ENCODE assay signal across 8 mouse cellular contexts in genomic region chr8:123374239-123374578, GRCm38 (mm10). TPM values are rescaled to one million over a fixed set of nuclear protein-coding genes. Genes with fewer than 3 reads are reported as not detected.
DNase-seq lines count a peak whose midpoint lies in the region; ATAC-seq and TF ChIP-seq lines count a peak whose summit lies in the region.

No protein-coding gene starts in this region.

- peak overlapping the region; percentile 95 for H3K27ac ChIP-seq in forebrain, embryonic 13.5 days
- peak overlapping the region; percentile 99 for H3K27ac ChIP-seq in neural tube, embryonic 15.5 days (replicated peaks)

- no peak for TF ChIP-seq CTCF in E14TG2a.4 (conservative IDR thresholded peaks at IDR 0.05; ENCODE audit: low read length)

- peak; percentile 90 for DNase-seq in c-Kit-positive CD71-positive TER-119-positive erythroid progenitor cells, embryonic 14.5 days (ENCODE audit: low spot score)
- DNase-seq in heart, postnatal 14 days: peak; percentile 94 to 97
- DNase-seq in layer of hippocampus, adult 11-12 months (ENCODE audit: low spot score): peak; percentile 93
- DNase-seq in lung, adult 18-20 months: peak; percentile 94 to 95
- peak; percentile 92 for DNase-seq in testis, postnatal 14 days (ENCODE audit: low spot score)

- peak overlapping the region; percentile 77 for H3K4me2 ChIP-seq in forebrain, embryonic 13.5 days
- H3K4me2 ChIP-seq in neural tube, embryonic 15.5 days: peak overlapping the region; percentile 71

- peak overlapping the region; percentile 82 for H3K9ac ChIP-seq in forebrain, embryonic 13.5 days
- peak overlapping the region; percentile 98 for H3K9ac ChIP-seq in neural tube, embryonic 15.5 days (replicated peaks)

- H3K4me1 ChIP-seq in E14TG2a.4 (replicated peaks; ENCODE audit: low read depth, low read length): peaks cover 52% of the 10 kb centered on the region
- peaks cover 29% of the 10 kb centered on the region for H3K4me1 ChIP-seq in forebrain, embryonic 13.5 days
- H3K4me1 ChIP-seq in neural tube, embryonic 15.5 days: peaks cover 33% of the 10 kb centered on the region

- peaks cover 18% of the 10 kb centered on the region for H3K36me3 ChIP-seq in E14TG2a.4 (ENCODE audit: insufficient read depth, low read length)
- H3K36me3 ChIP-seq in forebrain, embryonic 13.5 days (ENCODE audit: poor library complexity, severe bottlenecking): peaks cover 14% of the 10 kb centered on the region; the same call in 1 of the 2 replicates
- peaks cover 24% of the 10 kb centered on the region for H3K36me3 ChIP-seq in neural tube, embryonic 15.5 days

- intact Hi-C loops in heart, postnatal 14 days (cut with DNase I): no loop called here

- peak; percentile 76 for ATAC-seq in forebrain, embryonic 13.5 days
- peak; percentile 84 for ATAC-seq in neural tube, embryonic 15.5 days (ENCODE audit: low FRiP score)

- no peaks in the 10 kb centered on the region for H3K27me3 ChIP-seq in E14TG2a.4 (ENCODE audit: insufficient read depth, low read length)
- H3K27me3 ChIP-seq in forebrain, embryonic 13.5 days: no peaks in the 10 kb centered on the region
- no peaks in the 10 kb centered on the region for H3K27me3 ChIP-seq in neural tube, embryonic 15.5 days (replicated peaks)

- peak overlapping the region; percentile 98 for H3K4me3 ChIP-seq in E14TG2a.4 (replicated peaks; ENCODE audit: low read length)
- H3K4me3 ChIP-seq in forebrain, embryonic 13.5 days: peak overlapping the region; percentile 66
- peak overlapping the region; percentile 89 for H3K4me3 ChIP-seq in neural tube, embryonic 15.5 days (replicated peaks)

- H3K9me3 ChIP-seq in E14TG2a.4 (ENCODE audit: low read length): no peaks in the 10 kb centered on the region
- H3K9me3 ChIP-seq in forebrain, embryonic 13.5 days (replicated peaks): no peaks in the 10 kb centered on the region
- no peaks in the 10 kb centered on the region for H3K9me3 ChIP-seq in neural tube, embryonic 15.5 days (replicated peaks)

- 1% methylated on average over 20 of the region's 20 CpGs for WGBS in forebrain, embryonic 13.5 days
- WGBS in neural tube, embryonic 15.5 days: under 1% methylated on average over 20 of the region's 20 CpGs

RNA-seq across cellular contexts. Expression of gene Tcf25, which starts 0.7 kb away (rescaled TPM):
- polyA plus RNA-seq in forebrain, embryonic 13.5 days (2015; fragmentation: Nextera tagmentation; extraction: Ambion mirVana): 190 and 207 TPM in 2 replicates
- total RNA-seq in heart, postnatal 14 days (2021): 100 to 1,000 TPM; 136 to 149 TPM
- polyA plus RNA-seq in neural tube, embryonic 15.5 days (2015; fragmentation: Nextera tagmentation; extraction: Ambion mirVana): 368 and 390 TPM in 2 replicates

RNA-seq across cellular contexts. Expression of gene Mc1r, which starts 32.7 kb away (rescaled TPM):
- polyA plus RNA-seq in forebrain, embryonic 13.5 days (2015; fragmentation: Nextera tagmentation; extraction: Ambion mirVana): 0.15 and 0.27 TPM in 2 replicates
- not detected for total RNA-seq in heart, postnatal 14 days (2021)
- polyA plus RNA-seq in neural tube, embryonic 15.5 days (2015; fragmentation: Nextera tagmentation; extraction: Ambion mirVana): 0.20 and 0.22 TPM in 2 replicates

RNA-seq across cellular contexts. Expression of gene Tubb3, which starts 37.0 kb away (rescaled TPM):
- polyA plus RNA-seq in forebrain, embryonic 13.5 days (2015; fragmentation: Nextera tagmentation; extraction: Ambion mirVana): 1,305 and 1,381 TPM in 2 replicates
- total RNA-seq in heart, postnatal 14 days (2021): under 1 TPM; 0.61 to 0.67 TPM
- polyA plus RNA-seq in neural tube, embryonic 15.5 days (2015; fragmentation: Nextera tagmentation; extraction: Ambion mirVana): 1,289 and 1,555 TPM in 2 replicates

RNA-seq across cellular contexts. Expression of gene Spire2, which starts 41.7 kb away (rescaled TPM):
- 20.6 and 21.3 TPM in 2 replicates for polyA plus RNA-seq in forebrain, embryonic 13.5 days (2015; fragmentation: Nextera tagmentation; extraction: Ambion mirVana)
- under 1 TPM; 0.24 to 0.32 TPM for total RNA-seq in heart, postnatal 14 days (2021)
- 37.9 and 44.0 TPM in 2 replicates for polyA plus RNA-seq in neural tube, embryonic 15.5 days (2015; fragmentation: Nextera tagmentation; extraction: Ambion mirVana)

RNA-seq across cellular contexts. Expression of gene Def8, which starts 49.1 kb away (rescaled TPM):
- 38.9 and 41.2 TPM in 2 replicates for polyA plus RNA-seq in forebrain, embryonic 13.5 days (2015; fragmentation: Nextera tagmentation; extraction: Ambion mirVana)
- 10 to 100 TPM; 45.8 to 50.8 TPM for total RNA-seq in heart, postnatal 14 days (2021)
- 46.8 and 52.3 TPM in 2 replicates for polyA plus RNA-seq in neural tube, embryonic 15.5 days (2015; fragmentation: Nextera tagmentation; extraction: Ambion mirVana)

Comparison
In these comparisons a context has a peak if more than half of its experiments do, and no peak if none do; other contexts are left out.
1. Peak in every context shown above with its lines: DNase-seq, ATAC-seq, H3K4me3 ChIP-seq and H3K27ac ChIP-seq.